Mouse (Mus musculus) midbrain, embryonic 12.5 days (tissue): ENCODE measurements around the gene Lrrc25. TPM values are rescaled to one million over a fixed set of nuclear protein-coding genes. Genes with fewer than 3 reads are reported as not detected.
A peak's percentile ranks its signal among the peaks of the same experiment; 100 is the strongest.

ENCODE experiments used
- ATAC-seq: fragments of 200-750 bp; cut with Nextera tagmentation; 2 replicates; pipeline ENCODE4 v1.8.0; 2017; ENCODE audit warnings: low read depth, moderate TSS enrichment, moderate library complexity; ENCODE audit not compliant: low FRiP score
- H3K27ac ChIP-seq: fragments of 300-500 bp; sonication (generic); replicated peaks from 2 replicates; pipeline ENCODE4 v1.5.1; 2016; ENCODE audit warnings: mild to moderate bottlenecking
- H3K27me3 ChIP-seq: fragments of 300-500 bp; sonication (generic); 2 replicates; pipeline ENCODE4 v1.6.1; 2016; ENCODE audit warnings: mild to moderate bottlenecking
- H3K36me3 ChIP-seq: fragments of 300-500 bp; sonication (generic); 2 replicates; pipeline ENCODE4 v1.6.1; 2016
- H3K4me1 ChIP-seq: fragments of 300-500 bp; sonication (generic); 2 replicates; pipeline ENCODE4 v1.6.1; 2016
- H3K4me2 ChIP-seq: fragments of 300-500 bp; sonication (generic); replicated peaks from 2 replicates; pipeline ENCODE4 v1.6.1; 2016; ENCODE audit warnings: mild to moderate bottlenecking, moderate library complexity
- H3K4me3 ChIP-seq: fragments of 300-500 bp; sonication (generic); 2 replicates; pipeline ENCODE4 v1.5.1; 2016; ENCODE audit warnings: mild to moderate bottlenecking
- H3K9ac ChIP-seq: fragments of 300-500 bp; sonication (generic); replicated peaks from 2 replicates; pipeline ENCODE4 v1.6.1; 2016; ENCODE audit warnings: mild to moderate bottlenecking, moderate library complexity
- H3K9me3 ChIP-seq: fragments of 300-500 bp; sonication (generic); 2 replicates; pipeline ENCODE4 v1.6.1; 2016; ENCODE audit warnings: mild to moderate bottlenecking
- WGBS: fragments of 180-500 bp; shearing (Covaris S2); methylation state at CpG from one replicate; pipeline ENCODE4 v1.1.7; 2016; 5-methylcytosine and 5-hydroxymethylcytosine counted together
- polyA plus RNA-seq: library from polyadenylated mRNA; unstranded; fragments of >200 nt; fragmentation: Nextera tagmentation; extraction: Ambion mirVana; gene quantifications from 2 replicates; pipeline ENCODE4 v1.2.1, GENCODE M21; 2016

Gene Lrrc25
- polyA plus RNA-seq, 1 experiment from 2014 or later, result 1.6 TPM

DNA sequence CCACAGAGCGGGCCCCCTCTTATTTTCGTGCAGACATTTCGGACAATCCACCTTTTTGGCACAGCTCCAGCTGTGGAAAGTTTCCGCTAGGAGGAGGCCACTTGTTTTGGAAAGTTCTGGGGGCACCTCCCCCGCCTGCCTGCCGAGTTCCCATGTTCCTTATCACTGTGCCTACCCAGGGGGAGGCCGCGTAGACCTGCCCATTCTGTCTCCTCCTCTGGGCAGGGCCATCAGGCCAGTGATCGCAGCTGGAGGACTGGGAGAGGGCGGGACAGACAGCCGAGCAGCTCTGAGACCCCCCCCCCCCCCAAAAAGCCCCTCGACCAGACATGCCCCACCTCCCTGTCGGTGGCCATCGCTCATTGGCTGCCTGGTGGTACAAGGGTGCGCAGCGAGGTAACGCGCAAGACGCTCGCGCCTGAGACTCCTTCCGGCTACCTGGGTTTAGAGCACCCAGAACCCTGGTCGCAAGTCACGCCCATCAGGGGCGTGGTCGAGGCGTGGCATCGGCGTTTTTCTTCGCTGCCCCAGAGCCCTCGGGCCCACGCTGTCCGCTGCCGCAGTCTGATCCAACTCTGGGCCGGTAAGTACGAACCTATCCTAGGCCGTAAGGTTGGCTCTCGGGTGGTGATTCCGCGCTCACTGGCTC, 21.9 kb upstream of the Lrrc25 start, which contains the start of gene Isyna1:
TSS of gene Isyna1 (plus strand) at position 413 of the 649 bp plus-strand sequence.
- Histone ChIP-seq H3K36me3 (peaks cover 41% of the 10 kb centered on the region), H3K9ac (peak within 1 kb of the TSS; percentile 77), H3K9me3 (no peaks in the 10 kb centered on the region), H3K4me3 (peak within 1 kb of the TSS; percentile 63), H3K27ac (peak within 1 kb of the TSS; percentile 64), H3K4me1 (peaks cover 48% of the 10 kb centered on the region), H3K27me3 (peaks cover 36% of the 10 kb centered on the region), H3K4me2 (peak within 1 kb of the TSS; percentile 98)
- WGBS, result under 1% methylated on average over 34 of the region's 40 CpGs
- ATAC-seq, result peak; percentile 71

DNA sequence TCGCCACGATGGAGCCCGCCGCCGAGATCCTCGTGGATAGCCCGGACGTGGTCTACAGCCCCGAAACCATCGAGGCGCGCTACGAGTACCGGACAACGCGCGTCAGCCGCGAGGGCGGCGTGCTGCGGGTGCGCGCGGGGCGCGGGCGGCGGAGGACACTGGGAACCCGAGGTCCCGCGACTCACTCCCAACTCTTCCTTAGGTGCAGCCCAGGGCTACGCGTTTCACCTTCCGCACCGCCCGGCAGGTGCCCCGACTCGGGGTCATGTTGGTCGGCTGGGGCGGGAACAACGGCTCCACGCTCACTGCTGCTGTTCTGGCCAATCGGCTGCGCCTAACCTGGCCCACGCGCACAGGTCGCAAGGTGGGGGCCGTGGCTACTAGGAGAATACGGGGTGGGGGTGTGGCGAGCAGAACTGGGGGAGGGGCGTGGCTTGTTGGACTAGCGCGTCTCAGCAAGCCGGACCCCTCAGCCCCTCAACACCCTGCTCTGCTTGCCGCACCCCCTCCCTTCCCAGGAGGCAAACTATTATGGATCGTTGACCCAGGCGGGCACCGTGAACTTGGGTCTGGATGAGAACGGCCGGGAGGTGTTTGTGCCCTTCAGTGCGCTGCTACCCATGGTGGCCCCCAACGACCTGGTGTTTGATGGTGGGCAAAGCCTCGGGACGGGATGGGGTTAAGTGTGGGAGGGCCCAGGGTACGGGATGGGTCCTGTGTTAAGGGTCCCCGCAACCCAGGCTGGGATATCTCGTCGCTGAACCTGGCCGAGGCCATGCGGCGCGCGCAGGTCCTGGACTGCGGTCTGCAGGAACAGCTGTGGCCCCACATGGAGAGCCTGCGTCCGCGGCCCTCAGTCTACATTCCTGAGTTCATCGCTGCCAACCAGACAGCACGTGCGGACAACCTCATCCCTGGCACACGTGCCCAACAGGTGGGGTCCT, 21.1 kb upstream of the Lrrc25 start:
- Histone ChIP-seq H3K4me2 (peak overlapping the region; percentile 98), H3K9ac (peak overlapping the region; percentile 77), H3K4me1 (peaks cover 56% of the 10 kb centered on the region), H3K9me3 (no peaks in the 10 kb centered on the region), H3K27me3 (peaks cover 44% of the 10 kb centered on the region), H3K36me3 (peaks cover 32% of the 10 kb centered on the region), H3K4me3 (peak overlapping the region; percentile 63), H3K27ac (peak overlapping the region; percentile 64)
- 10% methylated on average over 82 of the region's 82 CpGs for WGBS
- peak; percentile 10 for ATAC-seq

DNA sequence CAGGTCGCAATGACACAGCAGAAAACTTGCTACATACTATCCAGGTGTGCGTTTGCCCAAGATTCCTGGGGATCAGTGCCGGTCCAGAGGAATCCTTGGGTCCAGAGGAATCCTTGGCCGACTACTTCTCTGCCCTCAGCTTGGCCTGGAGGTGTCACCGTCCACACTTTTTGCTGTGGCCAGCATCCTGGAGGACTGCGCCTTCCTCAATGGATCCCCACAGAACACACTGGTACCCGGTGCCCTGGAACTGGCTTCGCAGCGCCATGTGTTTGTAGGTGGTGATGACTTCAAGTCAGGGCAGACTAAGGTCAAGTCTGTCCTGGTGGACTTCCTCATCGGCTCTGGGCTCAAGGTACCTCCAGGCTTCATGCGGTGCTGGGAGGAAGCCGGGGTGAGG, 20.1 kb upstream of the Lrrc25 start:
- H3K27me3 ChIP-seq, result peaks cover 47% of the 10 kb centered on the region
- no peak for ATAC-seq

DNA sequence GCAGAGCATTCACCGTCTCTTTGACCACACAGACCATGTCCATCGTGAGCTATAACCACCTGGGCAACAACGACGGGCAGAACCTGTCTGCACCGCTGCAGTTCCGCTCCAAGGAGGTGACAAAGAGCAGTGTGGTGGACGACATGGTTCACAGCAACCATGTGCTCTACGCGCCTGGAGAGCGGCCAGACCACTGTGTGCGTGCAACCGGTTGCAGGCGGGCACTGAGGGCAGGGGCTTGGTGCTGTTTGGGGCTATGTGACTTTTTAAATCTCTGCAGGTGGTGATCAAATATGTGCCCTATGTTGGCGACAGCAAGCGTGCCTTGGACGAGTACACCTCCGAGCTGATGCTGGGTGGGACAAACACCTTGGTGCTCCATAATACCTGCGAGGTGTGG, 19.7 kb upstream of the Lrrc25 start:
- peaks cover 47% of the 10 kb centered on the region for H3K27me3 ChIP-seq
- no peak for ATAC-seq
- no peak overlapping the region for H3K4me2 ChIP-seq
- H3K4me1 ChIP-seq, result peaks cover 69% of the 10 kb centered on the region
- H3K9ac ChIP-seq, result no peak overlapping the region
- 94% methylated on average over 18 of the region's 18 CpGs for WGBS
- no peak overlapping the region for H3K27ac ChIP-seq
- H3K36me3 ChIP-seq, result peaks cover 23% of the 10 kb centered on the region
- no peak overlapping the region for H3K4me3 ChIP-seq
- H3K9me3 ChIP-seq, result no peaks in the 10 kb centered on the region

More for the DNA sequence above, 20.1 kb upstream of the Lrrc25 start:
- no peak overlapping the region for H3K4me3 ChIP-seq
- H3K9me3 ChIP-seq, result no peaks in the 10 kb centered on the region
- H3K27ac ChIP-seq, result no peak overlapping the region
- H3K9ac ChIP-seq, result no peak overlapping the region
- H3K4me2 ChIP-seq, result no peak overlapping the region
- H3K36me3 ChIP-seq, result peaks cover 23% of the 10 kb centered on the region
- H3K4me1 ChIP-seq, result peaks cover 65% of the 10 kb centered on the region
- WGBS, result 97% methylated on average over 12 of the region's 12 CpGs

DNA sequence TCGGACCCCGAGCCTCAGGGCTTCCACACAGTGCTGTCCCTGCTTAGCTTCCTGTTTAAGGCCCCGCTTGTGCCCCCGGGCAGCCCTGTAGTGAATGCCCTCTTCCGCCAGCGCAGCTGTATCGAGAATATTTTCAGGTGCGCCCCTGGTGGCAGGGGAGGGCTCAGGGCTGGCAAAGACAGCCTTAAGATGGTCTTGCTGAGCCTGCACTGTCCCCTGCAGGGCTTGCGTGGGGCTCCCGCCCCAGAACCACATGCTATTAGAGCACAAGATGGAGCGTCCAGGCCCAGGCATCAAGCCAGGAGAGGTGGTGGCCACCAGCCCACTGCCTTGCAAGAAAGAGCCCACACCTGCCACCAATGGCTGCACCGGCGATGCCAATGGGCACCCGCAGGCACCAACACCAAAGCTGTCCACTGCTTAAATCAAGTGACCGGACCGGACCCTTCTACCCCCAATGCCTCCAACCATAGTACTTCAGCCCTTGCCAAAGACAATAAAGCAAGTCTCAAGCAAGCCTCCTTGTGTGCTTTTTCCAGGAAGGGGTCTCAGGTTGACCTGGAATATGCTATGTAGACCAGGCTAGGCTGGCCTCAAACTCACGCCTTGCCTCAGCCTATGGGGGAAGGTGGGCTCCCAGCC, 19.1 kb upstream of the Lrrc25 start:
- 0 out of 2 replicates have a peak overlapping the region, but pooled peaks have one; percentile 50 for H3K4me3 ChIP-seq

DNA sequence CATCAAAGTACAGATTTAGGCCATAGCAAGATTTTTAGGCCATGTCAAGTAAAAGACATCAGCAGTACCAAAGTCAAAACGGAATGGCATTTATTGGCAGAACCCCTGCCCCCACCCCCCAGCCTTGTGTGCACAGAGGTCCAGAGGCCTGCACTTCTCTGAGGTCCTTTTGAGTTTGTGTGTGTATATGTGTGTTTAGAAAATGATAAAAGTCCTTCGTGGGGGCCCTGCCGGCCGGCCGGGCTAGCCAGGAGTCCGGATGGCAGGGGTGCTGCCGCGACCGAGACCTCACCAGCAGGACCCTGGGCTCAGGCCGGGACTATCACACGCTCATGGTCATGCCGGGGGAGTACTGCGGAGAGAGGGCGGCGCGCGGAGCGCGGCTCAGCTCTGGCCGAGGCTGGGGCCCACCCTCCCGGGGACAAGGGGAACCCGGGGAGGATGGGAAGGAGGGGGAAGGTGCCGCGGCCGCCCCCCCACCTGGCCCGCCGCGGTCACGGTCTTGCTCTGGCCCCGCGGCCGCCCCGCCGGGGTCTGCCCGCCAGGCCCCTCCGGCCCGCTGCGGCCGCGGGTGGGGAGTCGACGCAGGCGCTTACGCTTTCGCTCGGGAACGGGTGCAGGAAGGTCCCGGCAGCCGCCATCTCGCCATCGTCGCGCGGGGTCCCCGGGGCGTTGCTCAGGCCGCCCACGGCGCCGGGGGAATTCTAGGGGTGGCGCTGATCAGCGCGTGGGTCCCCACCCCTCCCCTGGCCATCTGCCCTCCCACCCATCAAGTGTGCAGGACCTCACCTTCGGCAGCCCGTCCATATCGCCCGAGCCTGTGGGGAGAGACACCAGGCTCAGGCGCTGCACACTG, 18.3 kb upstream of the Lrrc25 start:
- Histone ChIP-seq H3K36me3 (peaks cover 22% of the 10 kb centered on the region), H3K4me2 (peak overlapping the region; percentile 84), H3K27ac (peak overlapping the region; percentile 42; the same call in 1 of the 2 replicates), H3K4me3 (peak overlapping the region; percentile 50), H3K4me1 (peaks cover 78% of the 10 kb centered on the region), H3K9me3 (no peaks in the 10 kb centered on the region), H3K9ac (peak overlapping the region; percentile 78), H3K27me3 (peaks cover 47% of the 10 kb centered on the region)
- WGBS, result 10% methylated on average over 39 of the region's 68 CpGs
- no peak; the same call in 1 of the 2 replicates for ATAC-seq

More for the DNA sequence above, 19.1 kb upstream of the Lrrc25 start:
- peak overlapping the region; percentile 84 for H3K4me2 ChIP-seq
- H3K27me3 ChIP-seq, result peaks cover 47% of the 10 kb centered on the region
- peaks cover 19% of the 10 kb centered on the region for H3K36me3 ChIP-seq
- no peak overlapping the region for H3K27ac ChIP-seq
- no peak overlapping the region for H3K9ac ChIP-seq
- no peak for ATAC-seq
- peaks cover 76% of the 10 kb centered on the region for H3K4me1 ChIP-seq
- WGBS, result 89% methylated on average over 17 of the region's 17 CpGs
- H3K9me3 ChIP-seq, result no peaks in the 10 kb centered on the region

DNA sequence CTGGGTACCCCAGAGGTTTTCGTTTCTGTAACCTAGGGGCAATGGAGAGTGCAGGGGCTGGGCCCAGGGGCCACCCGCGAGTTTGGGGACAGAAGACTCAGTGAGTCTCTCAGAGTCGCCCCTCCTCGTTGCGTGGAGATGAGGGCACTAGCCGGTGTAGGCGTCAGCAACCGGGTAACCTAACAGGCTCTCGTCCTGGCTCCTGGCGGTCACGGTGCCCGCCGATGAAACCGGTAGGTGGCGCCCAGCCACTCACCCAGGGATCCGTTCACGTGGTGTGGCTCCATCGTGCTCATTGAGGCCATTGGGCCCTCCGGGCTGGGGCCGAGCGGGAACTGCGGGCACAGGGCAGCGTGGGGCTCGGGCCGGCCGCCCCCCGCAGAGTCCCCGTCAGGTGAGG, 17.7 kb upstream of the Lrrc25 start:
- Histone ChIP-seq H3K4me1 (peaks cover 76% of the 10 kb centered on the region), H3K36me3 (peaks cover 26% of the 10 kb centered on the region), H3K4me3 (peak overlapping the region; percentile 50), H3K27ac (0 out of 2 replicates have a peak overlapping the region, but pooled peaks have one; percentile 42), H3K9ac (peak overlapping the region; percentile 78), H3K27me3 (peaks cover 47% of the 10 kb centered on the region), H3K9me3 (no peaks in the 10 kb centered on the region), H3K4me2 (peak overlapping the region; percentile 84)
- 3% methylated on average over 29 of the region's 29 CpGs for WGBS
- peak; percentile 20; the same call in 1 of the 2 replicates for ATAC-seq

DNA sequence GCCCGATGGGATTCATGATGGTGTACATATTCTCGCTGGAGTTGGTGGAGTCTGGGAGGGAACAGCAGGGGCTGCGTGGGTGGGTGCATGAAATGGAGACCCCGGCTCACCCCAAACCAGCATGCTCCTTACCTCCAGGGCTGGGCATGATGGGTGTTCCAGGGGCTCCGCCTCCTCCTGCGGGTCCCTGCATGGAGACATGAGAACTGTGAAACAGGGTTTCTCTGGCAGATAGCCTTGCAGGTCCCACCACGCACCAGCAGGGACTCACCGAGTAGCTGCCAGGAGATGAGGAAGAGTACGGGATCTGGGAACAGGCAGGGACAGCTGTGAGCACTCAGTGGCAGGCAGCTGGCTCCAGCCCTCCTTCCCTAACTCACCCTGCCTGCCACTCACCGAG, 17.2 kb upstream of the Lrrc25 start:
- H3K4me1 ChIP-seq, result peaks cover 75% of the 10 kb centered on the region
- peaks cover 47% of the 10 kb centered on the region for H3K27me3 ChIP-seq
- peak overlapping the region; percentile 39 for H3K27ac ChIP-seq
- peak overlapping the region; percentile 78 for H3K9ac ChIP-seq
- peaks cover 26% of the 10 kb centered on the region for H3K36me3 ChIP-seq
- no peak for ATAC-seq
- H3K9me3 ChIP-seq, result no peaks in the 10 kb centered on the region
- H3K4me2 ChIP-seq, result peak overlapping the region; percentile 84
- WGBS, result 11% methylated on average over 10 of the region's 10 CpGs
- H3K4me3 ChIP-seq, result peak overlapping the region; percentile 50

DNA sequence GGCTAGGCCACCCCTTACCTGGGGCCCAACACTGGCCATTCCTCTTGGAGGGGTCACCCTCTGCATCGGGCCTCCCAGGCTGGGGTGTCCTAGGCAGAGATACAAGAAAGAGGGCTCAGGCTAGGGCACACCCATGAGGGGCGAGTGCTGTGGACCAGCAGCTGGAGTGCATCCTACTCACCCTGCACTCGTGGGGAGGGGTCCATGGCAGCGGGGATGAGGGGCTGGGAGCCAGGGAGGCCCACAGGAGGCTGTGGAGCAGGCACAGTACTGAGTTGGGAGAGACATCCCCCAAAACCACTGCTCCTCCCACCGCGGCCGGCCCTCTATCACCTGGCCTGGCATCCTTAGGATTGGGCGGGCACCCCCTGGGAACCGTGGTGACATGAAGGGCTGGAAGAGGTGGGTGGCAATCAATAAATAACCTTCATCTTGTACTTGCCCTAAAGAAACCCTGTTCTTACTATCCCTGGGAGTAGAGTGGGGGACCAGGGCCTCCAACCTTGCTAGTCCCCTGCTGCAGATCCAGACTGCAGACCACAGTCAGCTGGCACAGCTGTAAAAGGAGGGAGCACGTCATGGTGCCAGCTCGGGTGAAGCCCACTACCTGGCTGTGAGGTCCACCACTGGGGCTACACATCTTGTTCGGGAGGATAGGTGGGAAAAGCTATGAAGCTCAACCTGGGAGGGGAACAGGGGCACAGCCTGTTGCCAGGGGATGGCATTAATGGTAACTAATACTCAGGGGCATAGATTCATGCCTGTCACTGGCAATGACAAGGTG, 16.3 kb upstream of the Lrrc25 start:
- WGBS, result 82% methylated on average over 12 of the region's 12 CpGs
- ATAC-seq, result no peak
- Histone ChIP-seq H3K36me3 (peaks cover 26% of the 10 kb centered on the region), H3K9ac (peak overlapping the region; percentile 7; the same call in 1 of the 2 replicates), H3K4me3 (no peak overlapping the region), H3K4me2 (no peak overlapping the region), H3K27me3 (peaks cover 47% of the 10 kb centered on the region), H3K9me3 (no peaks in the 10 kb centered on the region), H3K4me1 (peaks cover 79% of the 10 kb centered on the region), H3K27ac (peak overlapping the region; percentile 97)

DNA sequence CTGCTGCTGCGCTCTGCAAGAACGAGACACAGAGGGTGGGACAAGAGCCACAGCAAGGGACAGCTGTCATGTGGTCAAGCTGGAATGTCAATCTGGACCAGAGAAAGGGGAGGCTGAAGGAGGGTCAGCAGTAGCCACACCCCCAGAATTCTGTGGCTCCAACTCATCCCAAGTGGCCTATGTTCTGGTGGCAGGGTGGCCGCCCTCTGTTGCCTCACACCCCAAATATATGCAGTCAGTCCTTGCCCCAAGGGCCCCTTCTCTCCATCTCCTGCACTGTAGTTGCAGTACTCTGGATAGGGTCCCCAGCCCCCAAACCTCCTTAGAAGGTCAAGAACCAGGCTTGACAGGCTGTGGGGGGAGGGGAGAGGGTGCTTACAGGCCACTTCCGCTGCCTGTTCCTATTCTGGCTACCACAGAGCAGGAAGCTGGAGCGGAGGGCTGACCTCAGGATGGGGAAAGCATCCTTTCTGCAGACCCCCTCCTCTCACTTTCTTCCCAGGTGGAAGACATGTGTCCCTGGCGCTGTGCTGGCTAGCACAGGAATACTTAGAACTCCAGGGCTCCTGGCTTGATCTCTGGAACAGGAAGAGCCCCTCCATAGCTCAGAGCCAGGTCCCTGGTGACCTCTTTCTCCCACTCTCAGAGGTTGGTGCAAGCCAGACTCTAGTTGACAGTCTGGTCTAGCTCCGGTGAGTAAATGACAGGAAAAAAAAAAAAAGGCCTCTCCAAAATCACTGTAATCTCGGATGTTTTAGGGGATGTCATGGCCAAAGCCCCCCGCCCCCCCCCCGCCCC, 15.3 kb upstream of the Lrrc25 start:
- Histone ChIP-seq H3K4me3 (peak overlapping the region; percentile 26), H3K27ac (peak overlapping the region; percentile 97), H3K27me3 (peaks cover 37% of the 10 kb centered on the region), H3K36me3 (peaks cover 25% of the 10 kb centered on the region), H3K4me2 (peak overlapping the region; percentile 54), H3K9ac (peak overlapping the region; percentile 24; the same call in 1 of the 2 replicates), H3K4me1 (peaks cover 77% of the 10 kb centered on the region), H3K9me3 (no peaks in the 10 kb centered on the region)
- ATAC-seq, result peak; percentile 25
- 9% methylated on average over 10 of the region's 10 CpGs for WGBS
